Mouse (Mus musculus) hindbrain, embryonic 10.5 days (tissue): ENCODE measurements around the gene Zfp638. TPM values are rescaled to one million over a fixed set of nuclear protein-coding genes. Genes with fewer than 3 reads are reported as not detected.

Experiments
- DNase-seq: peaks from one replicate; pipeline ENCODE4 v3.0.0-alpha.2; 2017; ENCODE audit warnings: low spot score
- H3K27ac ChIP-seq: fragments of 300-500 bp; sonication (generic); 2 replicates; pipeline ENCODE4 v1.5.1; 2016; ENCODE audit warnings: mild to moderate bottlenecking, moderate library complexity
- H3K27me3 ChIP-seq: fragments of 300-500 bp; sonication (generic); 2 replicates; pipeline ENCODE4 v1.6.1; 2016; ENCODE audit warnings: mild to moderate bottlenecking; ENCODE audit not compliant: poor library complexity, insufficient read depth, severe bottlenecking
- H3K36me3 ChIP-seq: fragments of 300-500 bp; sonication (generic); 2 replicates; pipeline ENCODE4 v1.6.1; 2016; ENCODE audit warnings: mild to moderate bottlenecking, moderate library complexity
- H3K4me1 ChIP-seq: fragments of 300-500 bp; sonication (generic); replicated peaks from 2 replicates; pipeline ENCODE4 v1.6.1; 2016; ENCODE audit warnings: mild to moderate bottlenecking
- H3K4me3 ChIP-seq: fragments of 300-500 bp; sonication (generic); 2 replicates; pipeline ENCODE4 v1.5.1; 2016; ENCODE audit warnings: mild to moderate bottlenecking, moderate library complexity
- H3K9me3 ChIP-seq: fragments of 300-500 bp; sonication (generic); 2 replicates; pipeline ENCODE4 v1.6.1; 2016; ENCODE audit warnings: mild to moderate bottlenecking, moderate library complexity
- WGBS: fragments of 180-500 bp; shearing (Covaris S2); methylation state at CpG from one replicate; pipeline ENCODE4 v1.1.7; 2016; 5-methylcytosine and 5-hydroxymethylcytosine counted together
- polyA plus RNA-seq: library from polyadenylated mRNA; unstranded; fragments of >200 nt; fragmentation: Nextera tagmentation; extraction: Ambion mirVana; gene quantifications from 2 replicates; pipeline ENCODE4 v1.2.1, GENCODE M21; 2016

Zfp638 gene
- polyA plus RNA-seq, 1 experiment from 2014 or later = 51.3 TPM

DNA sequence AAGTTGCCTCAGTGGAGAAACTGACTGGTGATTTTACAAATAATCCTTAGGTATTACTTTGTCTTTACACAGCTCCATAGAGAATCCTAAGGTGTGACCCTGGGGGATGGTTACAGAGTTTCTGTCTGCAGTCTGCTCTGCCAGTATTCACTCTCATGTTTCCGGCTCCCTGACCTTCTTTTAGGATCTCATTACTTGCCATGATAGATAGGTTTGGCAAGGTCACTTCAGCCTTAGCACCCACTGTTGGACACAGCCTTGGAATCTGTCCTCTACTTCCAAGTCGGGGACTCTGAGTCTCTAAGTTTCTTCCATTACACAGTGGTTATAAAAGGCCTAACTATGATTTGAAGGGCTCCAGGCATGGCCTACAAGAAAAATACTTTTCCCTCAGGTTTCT is 17.5 kb upstream of the Zfp638 start:
- 85% methylated on average over 2 of the region's 2 CpGs for WGBS
- DNase-seq = no peak
- Histone ChIP-seq H3K4me3 (no peak overlapping the region), H3K4me1 (no peaks in the 10 kb centered on the region), H3K36me3 (no peaks in the 10 kb centered on the region), H3K27ac (no peak overlapping the region), H3K27me3 (no peaks in the 10 kb centered on the region), H3K9me3 (no peaks in the 10 kb centered on the region)

DNA sequence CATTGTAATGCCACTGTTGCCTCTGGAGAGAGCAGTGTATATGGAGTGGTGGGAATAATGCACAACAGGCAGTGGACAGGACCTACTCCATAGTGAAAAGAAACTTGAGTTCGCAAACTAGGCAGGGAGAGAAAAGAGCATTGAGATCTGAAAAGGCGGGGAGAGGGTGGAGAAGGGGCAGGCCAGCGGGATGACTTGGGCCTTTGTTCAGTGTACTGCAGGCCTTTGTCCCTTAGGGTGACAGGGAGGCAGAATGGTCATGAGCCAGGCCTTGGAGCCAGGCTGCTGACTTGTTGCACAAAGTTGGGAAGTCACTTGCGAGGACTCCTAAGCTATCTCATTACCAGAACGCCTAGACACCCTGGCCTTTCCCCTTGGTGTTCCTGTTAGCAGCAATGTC is 9.4 kb upstream of the Zfp638 start:
- Histone ChIP-seq H3K9me3 (no peaks in the 10 kb centered on the region), H3K36me3 (no peaks in the 10 kb centered on the region), H3K27ac (peak overlapping the region; percentile 66), H3K4me3 (no peak overlapping the region), H3K27me3 (no peaks in the 10 kb centered on the region), H3K4me1 (peaks cover 8% of the 10 kb centered on the region)
- peak; percentile 38 for DNase-seq
- 43% methylated on average over 5 of the region's 5 CpGs for WGBS

GRCm38 (mm10) chr6:83860033-83860432 is 6.9 kb upstream of the Zfp638 start:
- 87% methylated on average over 9 of the region's 9 CpGs for WGBS

GRCm38 (mm10) chr6:83863538-83863937 is 3.4 kb upstream of the Zfp638 start:
- 74% methylated on average over 4 of the region's 4 CpGs for WGBS
- H3K36me3 ChIP-seq = no peaks in the 10 kb centered on the region
- no peak overlapping the region for H3K27ac ChIP-seq
- no peak for DNase-seq
- H3K27me3 ChIP-seq = peaks cover 21% of the 10 kb centered on the region; the same call in 1 of the 2 replicates
- no peaks in the 10 kb centered on the region for H3K9me3 ChIP-seq
- peaks cover 14% of the 10 kb centered on the region for H3K4me1 ChIP-seq
- no peak overlapping the region for H3K4me3 ChIP-seq

More at GRCm38 (mm10) chr6:83860033-83860432, 6.9 kb upstream of the Zfp638 start:
- no peak for DNase-seq
- Histone ChIP-seq H3K36me3 (no peaks in the 10 kb centered on the region), H3K4me1 (peaks cover 8% of the 10 kb centered on the region), H3K27me3 (peaks cover 3% of the 10 kb centered on the region; the same call in 1 of the 2 replicates), H3K9me3 (no peaks in the 10 kb centered on the region), H3K4me3 (no peak overlapping the region), H3K27ac (no peak overlapping the region)

- peaks cover 14% of the 10 kb centered on the region for H3K4me1 ChIP-seq
- H3K27ac ChIP-seq = peak overlapping the region; percentile 86; the same call in 1 of the 2 replicates
- no peaks in the 10 kb centered on the region for H3K9me3 ChIP-seq
- no peak for DNase-seq
- H3K36me3 ChIP-seq = no peaks in the 10 kb centered on the region
- H3K27me3 ChIP-seq = peaks cover 26% of the 10 kb centered on the region
- peak overlapping the region; percentile 71 for H3K4me3 ChIP-seq
- 41% methylated on average over 4 of the region's 4 CpGs for WGBS
These were observed 486 bp upstream of the Zfp638 start for GRCm38 (mm10) chr6:83866423-83866822.

DNA sequence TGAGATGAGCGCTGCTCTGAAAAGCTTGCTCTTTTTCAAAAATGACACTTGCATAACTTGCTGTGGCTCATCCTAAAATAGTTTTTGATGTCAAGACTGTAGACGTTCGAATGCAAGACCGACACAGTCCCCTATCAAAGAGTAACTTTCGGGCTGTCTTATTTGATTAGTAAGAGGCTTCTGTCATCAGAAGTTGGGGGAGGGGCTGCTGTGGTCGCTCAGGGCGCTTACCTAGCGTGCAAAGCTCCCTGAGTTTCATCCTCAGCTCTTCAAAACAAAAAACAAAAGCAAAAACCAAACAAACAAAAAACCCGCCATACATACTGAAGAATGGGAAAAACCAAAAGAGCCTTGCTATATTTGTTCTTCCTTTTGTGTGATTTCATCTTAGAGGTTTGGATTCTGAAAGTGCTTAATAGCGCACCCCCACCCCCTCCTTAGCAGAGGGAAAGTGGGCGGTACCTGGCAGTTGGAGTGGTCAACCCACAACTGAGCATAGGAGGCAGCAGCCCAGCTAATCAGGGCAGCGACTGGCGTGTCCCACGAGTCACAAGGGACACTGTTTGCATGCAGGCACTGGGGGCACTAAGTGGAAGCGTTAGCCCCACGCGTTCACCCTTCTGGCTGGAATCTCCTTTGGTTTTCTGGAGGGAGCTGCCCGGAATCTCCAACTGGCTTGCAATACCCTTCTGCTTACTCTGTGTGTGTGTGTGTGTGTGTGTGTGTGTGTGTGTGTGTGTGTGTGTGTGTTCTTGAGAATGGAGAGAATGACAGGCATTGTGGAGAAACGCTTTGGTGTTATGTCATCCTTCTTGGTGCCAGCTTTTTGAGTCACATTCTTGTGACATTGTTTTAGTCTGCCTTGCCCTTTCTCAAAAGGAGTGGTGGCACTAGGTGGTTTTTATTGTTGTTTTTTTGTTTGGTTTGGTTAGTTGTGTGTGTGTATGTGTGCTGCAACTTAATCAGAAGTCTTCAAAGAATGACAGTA is 983 bp downstream of the Zfp638 start:
- Histone ChIP-seq H3K4me3 (peak overlapping the region; percentile 71), H3K27me3 (peaks cover 26% of the 10 kb centered on the region), H3K4me1 (peaks cover 14% of the 10 kb centered on the region), H3K27ac (peak overlapping the region; percentile 86), H3K36me3 (no peaks in the 10 kb centered on the region), H3K9me3 (no peaks in the 10 kb centered on the region)
- 2% methylated on average over 19 of the region's 19 CpGs for WGBS
- DNase-seq = peak; percentile 33

GRCm38 (mm10) chr6:83879815-83880214 is 12.9 kb downstream of the Zfp638 start:
- no peaks in the 10 kb centered on the region for H3K4me1 ChIP-seq
- H3K9me3 ChIP-seq = no peaks in the 10 kb centered on the region
- 1% methylated on average over 4 of the region's 4 CpGs for WGBS
- 0 out of 2 replicates have a peak overlapping the region, but pooled peaks have one; percentile 10 for H3K4me3 ChIP-seq
- no peak overlapping the region; the same call in 1 of the 2 replicates for H3K27ac ChIP-seq
- no peaks in the 10 kb centered on the region for H3K27me3 ChIP-seq
- no peak for DNase-seq
- H3K36me3 ChIP-seq = no peaks in the 10 kb centered on the region

- H3K27ac ChIP-seq = no peak overlapping the region
- H3K9me3 ChIP-seq = no peaks in the 10 kb centered on the region
- no peaks in the 10 kb centered on the region for H3K36me3 ChIP-seq
- 90% methylated on average over 3 of the region's 3 CpGs for WGBS
- DNase-seq = no peak
- H3K4me1 ChIP-seq = no peaks in the 10 kb centered on the region
- no peaks in the 10 kb centered on the region for H3K27me3 ChIP-seq
- H3K4me3 ChIP-seq = no peak overlapping the region
These were observed 19.9 kb downstream of the Zfp638 start for GRCm38 (mm10) chr6:83886789-83887188.

DNA sequence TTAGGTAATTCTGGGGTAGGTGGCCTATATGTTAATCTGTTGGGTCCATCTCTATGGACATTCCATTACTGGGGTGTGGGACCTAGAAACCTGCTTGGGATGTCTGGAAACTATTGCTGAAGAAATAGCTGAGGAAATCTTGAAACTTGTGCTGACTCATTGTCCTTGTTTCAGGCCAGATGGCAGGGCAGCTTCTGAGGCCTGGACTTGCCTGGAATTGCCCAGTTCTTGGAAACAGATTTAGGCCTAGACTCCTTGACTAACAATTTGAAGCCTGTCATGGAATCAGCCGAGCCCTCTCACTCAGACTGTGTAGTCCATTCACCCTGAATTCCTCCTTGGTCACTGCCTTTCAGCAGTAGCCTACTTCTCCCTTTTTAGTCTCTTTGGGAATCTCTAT is 21.9 kb downstream of the Zfp638 start:
- H3K4me1 ChIP-seq = no peaks in the 10 kb centered on the region
- H3K36me3 ChIP-seq = no peaks in the 10 kb centered on the region
- 76% methylated on average over 1 of the region's 1 CpGs for WGBS
- H3K9me3 ChIP-seq = no peaks in the 10 kb centered on the region
- H3K27me3 ChIP-seq = no peaks in the 10 kb centered on the region
- no peak overlapping the region for H3K4me3 ChIP-seq
- DNase-seq = no peak
- H3K27ac ChIP-seq = no peak overlapping the region

- H3K4me3 ChIP-seq = no peak overlapping the region
- no peaks in the 10 kb centered on the region for H3K4me1 ChIP-seq
- WGBS = 26% methylated on average over 2 of the region's 2 CpGs
- H3K27ac ChIP-seq = no peak overlapping the region
- H3K36me3 ChIP-seq = no peaks in the 10 kb centered on the region
- no peaks in the 10 kb centered on the region for H3K9me3 ChIP-seq
- H3K27me3 ChIP-seq = no peaks in the 10 kb centered on the region
- DNase-seq = no peak
These were observed 23.5 kb downstream of the Zfp638 start for GRCm38 (mm10) chr6:83890281-83891015.

- 87% methylated on average over 5 of the region's 5 CpGs for WGBS
- Histone ChIP-seq H3K4me3 (no peak overlapping the region), H3K27me3 (no peaks in the 10 kb centered on the region), H3K9me3 (no peaks in the 10 kb centered on the region), H3K4me1 (no peaks in the 10 kb centered on the region), H3K36me3 (no peaks in the 10 kb centered on the region), H3K27ac (no peak overlapping the region)
- DNase-seq = no peak
These were observed 24.3 kb downstream of the Zfp638 start for GRCm38 (mm10) chr6:83891251-83891650.

DNA sequence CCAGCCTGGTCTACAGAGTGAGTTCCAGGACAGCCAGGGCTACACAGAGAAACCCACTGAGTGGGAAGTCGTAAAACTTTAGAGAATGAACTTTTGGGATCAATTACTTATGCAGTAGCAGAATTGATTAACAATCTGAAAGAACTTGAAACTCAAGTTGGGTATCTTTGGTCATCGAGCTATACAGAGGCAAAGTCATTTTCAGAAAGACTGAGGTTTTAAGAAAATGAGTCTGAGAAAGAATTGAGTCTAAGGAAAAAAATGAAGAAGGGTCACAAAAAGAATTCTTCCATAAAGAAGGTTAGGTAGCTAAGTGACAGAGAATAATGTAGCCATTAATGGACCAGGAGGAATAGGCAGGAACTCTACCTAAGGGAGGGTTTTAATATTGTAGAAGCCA is 24.8 kb downstream of the Zfp638 start:
- no peak for DNase-seq
- 90% methylated on average over 2 of the region's 2 CpGs for WGBS
- no peak overlapping the region for H3K27ac ChIP-seq
- no peaks in the 10 kb centered on the region for H3K4me1 ChIP-seq
- no peak overlapping the region for H3K4me3 ChIP-seq
- no peaks in the 10 kb centered on the region for H3K27me3 ChIP-seq
- no peaks in the 10 kb centered on the region for H3K36me3 ChIP-seq
- no peaks in the 10 kb centered on the region for H3K9me3 ChIP-seq

GRCm38 (mm10) chr6:83893086-83893485 is 26.2 kb downstream of the Zfp638 start:
- 81% methylated on average over 1 of the region's 1 CpGs for WGBS

More at GRCm38 (mm10) chr6:83893086-83893485, 26.2 kb downstream of the Zfp638 start:
- H3K27ac ChIP-seq = no peak overlapping the region
- H3K9me3 ChIP-seq = no peaks in the 10 kb centered on the region
- DNase-seq = no peak
- H3K36me3 ChIP-seq = no peaks in the 10 kb centered on the region
- no peaks in the 10 kb centered on the region for H3K27me3 ChIP-seq
- no peak overlapping the region for H3K4me3 ChIP-seq
- no peaks in the 10 kb centered on the region for H3K4me1 ChIP-seq
